Mouse (Mus musculus): ENCODE measurements around the gene Kcnip4.

DNA sequence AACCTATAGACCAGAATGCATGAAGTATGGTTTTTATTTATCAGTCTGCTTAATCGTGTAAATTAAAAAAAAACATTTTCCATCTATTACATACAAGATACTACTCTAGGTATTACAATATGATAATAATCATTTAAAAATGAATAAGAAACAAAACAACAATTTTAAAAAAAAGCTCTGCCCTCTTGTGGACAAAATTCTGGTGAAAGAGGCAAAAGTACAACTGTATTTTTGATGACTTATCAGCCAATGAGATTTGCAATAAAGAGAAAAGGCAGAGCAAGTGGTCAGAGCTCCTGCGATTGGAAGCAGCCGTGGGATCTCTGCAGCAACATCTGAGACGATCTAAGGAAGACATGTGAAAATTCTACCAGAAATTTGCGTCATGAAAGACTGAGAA is 172.6 kb downstream of the Kcnip4 start:
- no peak for TF ChIP-seq MAX (IDR thresholded peaks at IDR 0.05)
- no peak for TF ChIP-seq MYOG (IDR thresholded peaks at IDR 0.05; ENCODE audit: control insufficient read depth, extremely low read depth, insufficient read length)
- no peak for TF ChIP-seq MYOD1 (IDR thresholded peaks at IDR 0.05; ENCODE audit: control insufficient read depth, insufficient read length, low read depth)
- TF ChIP-seq CTCF (IDR thresholded peaks at IDR 0.05; ENCODE audit: control insufficient read depth, insufficient read depth, insufficient read length): no peak
- TF ChIP-seq USF1 (IDR thresholded peaks at IDR 0.05; ENCODE audit: low read depth): no peak
- no peak for TF ChIP-seq CEBPB (IDR thresholded peaks at IDR 0.05; ENCODE audit: low read depth)
